Mouse (Mus musculus): ENCODE results near the gene Nkiras2. TPM values are rescaled to one million over a fixed set of nuclear protein-coding genes. Genes with fewer than 3 reads are reported as not detected.

The Nkiras2 gene
- total and polyA plus RNA-seq, 3 experiments, result 53.8 to 70.0 (median 60.0) TPM

- TF ChIP-seq IRF4 (IDR thresholded peaks at IDR 0.05; ENCODE audit: low read depth, low read length) (peak; percentile 85), POLR2A (IDR thresholded peaks at IDR 0.05; ENCODE audit: low read depth, low read length) (peak; percentile 93), ZMIZ1 (IDR thresholded peaks at IDR 0.05; ENCODE audit: low read depth, low read length) (peak; percentile 93; the same call in 1 of the 2 replicates), SMC3 (IDR thresholded peaks at IDR 0.05; ENCODE audit: low read depth, low read length) (no peak; the same call in none of the 2 replicates), MEF2A (IDR thresholded peaks at IDR 0.05; ENCODE audit: borderline replicate concordance, low read depth, low read length) (peak; percentile 58; the same call in 1 of the 2 replicates), MXI1 (IDR thresholded peaks at IDR 0.05; ENCODE audit: low read depth, low read length) (peak; percentile 13; the same call in 1 of the 2 replicates), CHD1 (IDR thresholded peaks at IDR 0.05; ENCODE audit: low read depth, low read length) (peak; percentile 77; the same call in 1 of the 2 replicates), TBP (conservative IDR thresholded peaks at IDR 0.05; ENCODE audit: low read depth, low read length) (peak; percentile 82; the same call in 1 of the 2 replicates), GABPA (IDR thresholded peaks at IDR 0.05; ENCODE audit: insufficient replicate concordance, low read depth, low read length) (no peak), PAX5 (IDR thresholded peaks at IDR 0.05; ENCODE audit: low read length) (no peak), EP300 (IDR thresholded peaks at IDR 0.05; ENCODE audit: low read length) (peak; percentile 66), ZNF384 (IDR thresholded peaks at IDR 0.05; ENCODE audit: low read depth, low read length) (no peak; the same call in none of the 2 replicates), TCF12 (IDR thresholded peaks at IDR 0.05; ENCODE audit: low read depth, low read length) (peak; percentile 88), CTCF (conservative IDR thresholded peaks at IDR 0.05 in 1 of 2, IDR thresholded peaks at IDR 0.05 in 1 of 2; ENCODE audit: low read depth in 2 of 2, low read length in 2 of 2) (peak in 1 of 2 experiments; percentile 35; a peak in 2 of 4 replicates), KAT2A (IDR thresholded peaks at IDR 0.05; ENCODE audit: insufficient replicate concordance, low read length) (0 out of 2 replicates have a peak, but pooled peaks have one; percentile 16), BHLHE40 (IDR thresholded peaks at IDR 0.05; ENCODE audit: low read depth, low read length) (peak; percentile 61), NELFE (IDR thresholded peaks at IDR 0.05; ENCODE audit: low read depth, low read length) (peak; percentile 89), JUN (IDR thresholded peaks at IDR 0.05; ENCODE audit: insufficient read depth, low read depth, low read length) (0 out of 2 replicates have a peak, but pooled peaks have one; percentile 6), HCFC1 (IDR thresholded peaks at IDR 0.05; ENCODE audit: low read depth, low read length) (peak; percentile 44), E2F4 (IDR thresholded peaks at IDR 0.05; ENCODE audit: insufficient replicate concordance, low read depth, low read length) (no peak), ELF1 (IDR thresholded peaks at IDR 0.05; ENCODE audit: low read depth, low read length) (peak; percentile 81)
These were observed 44.1 kb upstream of the Nkiras2 start, which contains the start of gene Cnp (continued) for GRCm38 (mm10) chr11:100574708-100575483.

DNA sequence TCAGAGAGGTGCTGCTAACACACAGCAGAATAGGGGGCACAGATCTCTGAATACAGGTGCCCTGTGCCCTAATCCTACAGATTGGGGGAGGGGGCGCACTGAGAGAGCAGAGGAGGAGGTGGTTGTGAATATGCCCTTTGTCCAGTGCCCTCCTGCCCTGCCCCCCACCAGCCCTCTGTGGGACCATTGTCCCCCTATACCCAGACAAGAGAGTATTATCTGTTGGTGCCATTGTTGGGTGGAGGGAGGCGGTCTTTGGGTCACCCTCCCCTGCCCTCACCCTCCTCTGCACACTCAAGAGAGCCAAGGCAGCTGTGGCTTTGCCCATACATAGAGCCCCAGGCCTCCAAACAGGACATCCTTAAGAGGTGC, 43.6 kb upstream of the Nkiras2 start:
- Histone ChIP-seq H3K36me3 (replicated peaks in 1 of 2; ENCODE audit: control insufficient read depth in 1 of 2, insufficient read depth in 1 of 2, low read length in 1 of 2) (peaks cover 32 to 47% of the 10 kb centered on the region in 2 experiments), H3K9ac (ENCODE audit: insufficient read depth, low read depth) (peak overlapping the region; percentile 51), H3K27ac (ENCODE audit: insufficient read depth, low read depth) (peak overlapping the region; percentile 70), H3K27me3 (replicated peaks) (no peaks in the 10 kb centered on the region), H3K4me1 (ENCODE audit: control insufficient read depth in 1 of 2, insufficient read depth in 2 of 2) (peaks cover 47 to 72% of the 10 kb centered on the region in 2 experiments), H3K9me3 (replicated peaks; ENCODE audit: low read length) (no peaks in the 10 kb centered on the region), H3K4me3 (replicated peaks in 1 of 3; ENCODE audit: low read depth in 2 of 3, low read length in 2 of 3, poor library complexity in 1 of 3) (peak overlapping the region; percentile 64 to 77 (median 66)), H3K4me2 (ENCODE audit: insufficient read depth, low read depth, poor library complexity, severe bottlenecking) (peak overlapping the region; percentile 71), H3K79me2 (replicated peaks; ENCODE audit: control insufficient read depth, extremely low read depth, insufficient read depth, poor library complexity, severe bottlenecking) (peaks cover 34% of the 10 kb centered on the region)
- DNase-seq (ENCODE audit: extremely low read depth), result no peak
- dilution Hi-C loops (cut with MboI; ENCODE audit: extremely low pct_ligation_motif_present, extremely low pct_unique_long_range_greater_than_20kb, low sequenced_read_pairs) (no loop called here), in situ Hi-C loops (cut with MboI; ENCODE audit: low pct_ligation_motif_present, low pct_unique_long_range_greater_than_20kb, low sequenced_read_pairs) (no loop called here)
- TF ChIP-seq TCF12 (IDR thresholded peaks at IDR 0.05; ENCODE audit: low read depth, low read length), result no peak
- no peak for TF ChIP-seq MAX (IDR thresholded peaks at IDR 0.05; ENCODE audit: low read length)
- no peak for TF ChIP-seq ZKSCAN1 (IDR thresholded peaks at IDR 0.05; ENCODE audit: borderline replicate concordance, low read depth, low read length)
- no peak for TF ChIP-seq MAFK (IDR thresholded peaks at IDR 0.05; ENCODE audit: insufficient replicate concordance, low read length)
- TF ChIP-seq NELFE (IDR thresholded peaks at IDR 0.05; ENCODE audit: low read depth, low read length), result no peak
- TF ChIP-seq ZNF384 (IDR thresholded peaks at IDR 0.05; ENCODE audit: low read depth, low read length), result no peak
- no peak for TF ChIP-seq MAZ (IDR thresholded peaks at IDR 0.05; ENCODE audit: low read depth, low read length)
- TF ChIP-seq TBP (conservative IDR thresholded peaks at IDR 0.05; ENCODE audit: low read depth, low read length), result no peak
- no peak for TF ChIP-seq BHLHE40 (IDR thresholded peaks at IDR 0.05; ENCODE audit: low read depth, low read length)
- no peak for TF ChIP-seq MEF2A (IDR thresholded peaks at IDR 0.05; ENCODE audit: borderline replicate concordance, low read depth, low read length)
- TF ChIP-seq KAT2A (IDR thresholded peaks at IDR 0.05; ENCODE audit: insufficient replicate concordance, low read length), result no peak
- no peak for TF ChIP-seq RAD21 (IDR thresholded peaks at IDR 0.05; ENCODE audit: low read depth, low read length)
- no peak for TF ChIP-seq CTCF (conservative IDR thresholded peaks at IDR 0.05 in 1 of 2, IDR thresholded peaks at IDR 0.05 in 1 of 2; ENCODE audit: low read depth in 2 of 2, low read length in 2 of 2)
- no peak for TF ChIP-seq JUN (IDR thresholded peaks at IDR 0.05; ENCODE audit: insufficient read depth, low read depth, low read length)
